Mouse (Mus musculus) brain, embryonic 14.5 days (tissue): ENCODE measurements around the gene Cltrn.

Source experiments
- CTCF ChIP-seq: fragments of 200-500 bp; IDR thresholded peaks from 2 replicates; pipeline ENCODE4 v1.5.1; 2012; ENCODE audit warnings: inconsistent platforms, mild to moderate bottlenecking, moderate library complexity, borderline replicate concordance; ENCODE audit not compliant: insufficient read depth, insufficient read length; ENCODE audit errors: extremely low read depth
- POLR2A ChIP-seq: fragments of 200-500 bp; IDR thresholded peaks from 2 replicates; pipeline ENCODE4 v1.6.1; 2012; ENCODE audit warnings: mild to moderate bottlenecking, inconsistent platforms, borderline replicate concordance; ENCODE audit not compliant: poor library complexity, insufficient read depth, insufficient read length, severe bottlenecking; ENCODE audit errors: extremely low read depth

GRCm38 (mm10) chrX:164055726-164056125 is 32.9 kb upstream of the Cltrn start:
- TF ChIP-seq CTCF (no peak), POLR2A (no peak)
